Mouse (Mus musculus) layer of hippocampus, adult 8-10 months (tissue): ENCODE measurements at regions not wholly inside any gene's neighbourhood (a gene's known extent, or its start where the extent isn't known, plus 50 kb on each side); places are given as distances from the start of the nearest gene placed in this dataset.

ENCODE experiments used
- DNase-seq, 2 experiments: peaks; one replicate each; pipeline ENCODE4 v3.0.0; 2022; ENCODE audit warnings: low spot score in 2 of 2

DNA sequence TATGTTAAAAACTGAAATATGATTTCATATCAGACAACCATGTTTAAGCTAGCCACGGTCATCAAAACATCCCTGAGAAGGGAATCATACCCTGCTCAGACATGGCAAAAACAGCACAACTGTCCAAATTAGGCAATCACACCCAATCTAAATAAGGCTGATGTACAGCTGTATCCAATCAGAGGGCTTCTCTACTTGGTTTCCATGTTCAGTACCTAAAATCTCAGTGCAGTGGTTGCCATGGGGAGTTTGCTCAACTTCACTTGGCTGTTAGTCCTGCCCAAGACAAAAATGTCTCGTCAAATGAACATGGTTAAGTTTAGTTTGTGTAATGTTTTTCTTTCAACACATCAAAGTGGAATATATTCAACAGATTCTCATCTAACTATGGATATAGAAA is 987.0 kb downstream of the Cdh9 start:
- DNase-seq: no peak

DNA sequence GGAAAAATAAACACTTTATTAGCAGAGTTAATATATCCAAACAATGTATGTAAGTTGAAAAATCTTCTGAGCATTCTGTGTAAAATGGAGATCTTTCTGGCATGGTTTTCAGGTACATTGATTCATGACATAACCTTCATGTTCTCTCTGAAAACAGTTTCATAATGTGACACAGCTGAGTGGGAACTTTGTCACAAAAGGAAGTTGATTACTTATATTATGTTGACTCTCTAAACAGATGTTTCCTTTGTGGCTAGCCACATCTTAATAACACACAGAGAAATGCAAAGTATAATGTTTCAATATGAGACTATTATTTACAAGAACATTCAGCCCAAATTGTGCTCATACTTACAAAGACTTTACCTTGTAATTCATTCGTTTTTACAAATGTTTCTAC is 1002.1 kb downstream of the Cdh9 start:
- DNase-seq: no peak

DNA sequence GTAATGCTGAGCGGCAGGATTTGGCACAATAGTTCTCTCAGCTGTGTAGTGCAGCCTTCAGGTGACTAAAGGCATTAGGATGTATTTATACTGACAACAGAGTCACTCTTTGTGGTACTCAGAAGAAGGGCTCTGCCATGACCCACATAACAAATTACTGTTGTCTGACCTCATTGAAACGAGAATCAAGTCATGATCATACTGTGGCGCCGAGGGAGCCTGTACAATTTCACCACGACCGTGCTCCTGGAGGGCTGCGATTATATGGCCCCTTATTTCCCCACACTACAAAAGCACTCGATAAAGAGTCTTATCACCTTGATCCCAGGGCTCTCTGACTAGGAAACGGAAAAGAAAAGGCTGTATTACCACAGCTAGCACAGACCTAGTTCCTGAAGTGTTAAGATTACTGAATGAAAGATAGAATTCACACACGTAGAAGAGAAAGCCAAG is 1041.7 kb downstream of the Cdh9 start:
- no peak for DNase-seq

DNA sequence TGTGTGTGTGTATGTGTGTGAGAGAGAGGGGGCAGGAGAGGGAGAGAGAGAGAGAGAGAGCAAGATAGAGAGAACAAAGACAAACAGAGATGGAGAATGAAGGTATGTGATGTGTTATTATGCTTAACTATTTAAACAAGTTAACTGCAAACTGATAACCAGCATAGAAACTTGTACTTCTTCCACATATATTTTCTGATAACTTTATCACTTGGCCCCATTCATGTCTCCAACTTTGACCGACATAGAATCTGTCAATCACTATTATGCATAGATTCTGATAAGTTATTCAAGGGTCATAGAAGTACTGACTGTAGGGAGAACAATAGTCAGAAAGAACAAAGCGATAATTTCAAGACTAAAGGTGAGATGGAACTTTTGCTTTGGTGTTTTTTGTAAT is 1039.0 kb upstream of the Cdh10 start:
- no peak for DNase-seq

DNA sequence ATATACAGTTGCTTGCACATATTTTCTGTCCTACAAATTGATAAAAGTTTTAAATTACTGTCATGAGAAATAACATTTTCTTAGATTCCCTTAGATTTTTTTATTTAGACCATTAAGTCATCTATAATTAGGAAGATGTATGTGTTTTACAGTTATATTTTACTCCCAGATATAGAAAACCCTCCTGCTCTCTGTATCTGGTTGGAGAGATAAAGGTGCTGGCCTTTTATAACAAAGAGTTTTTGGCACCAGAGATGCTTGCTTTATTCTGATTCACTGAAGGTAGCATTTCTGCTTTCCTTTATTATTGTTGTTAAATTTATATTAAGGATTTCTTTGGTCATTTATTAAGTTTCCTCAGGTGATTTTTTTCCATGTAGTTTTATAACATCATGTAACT is 1035.4 kb upstream of the Cdh10 start:
- DNase-seq: no peak

DNA sequence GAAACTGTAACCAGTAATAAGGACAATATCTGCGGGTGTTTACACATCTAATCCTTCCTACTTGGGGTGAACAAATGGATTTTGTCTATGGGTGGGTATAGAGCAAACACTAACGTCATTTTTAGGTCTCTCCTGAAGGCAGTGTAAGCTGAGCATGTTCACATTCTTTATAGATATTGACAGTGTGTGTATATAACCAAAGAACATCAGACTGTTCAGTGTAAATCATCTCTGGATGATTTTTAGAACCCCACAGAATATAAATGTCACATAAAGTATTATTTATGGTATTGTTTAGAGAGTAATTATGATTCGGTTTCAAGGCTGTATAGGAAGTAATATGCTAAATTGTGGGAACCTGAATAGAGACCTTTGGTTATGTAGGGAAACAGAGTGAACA is 1021.2 kb upstream of the Cdh10 start:
- DNase-seq: no peak

DNA sequence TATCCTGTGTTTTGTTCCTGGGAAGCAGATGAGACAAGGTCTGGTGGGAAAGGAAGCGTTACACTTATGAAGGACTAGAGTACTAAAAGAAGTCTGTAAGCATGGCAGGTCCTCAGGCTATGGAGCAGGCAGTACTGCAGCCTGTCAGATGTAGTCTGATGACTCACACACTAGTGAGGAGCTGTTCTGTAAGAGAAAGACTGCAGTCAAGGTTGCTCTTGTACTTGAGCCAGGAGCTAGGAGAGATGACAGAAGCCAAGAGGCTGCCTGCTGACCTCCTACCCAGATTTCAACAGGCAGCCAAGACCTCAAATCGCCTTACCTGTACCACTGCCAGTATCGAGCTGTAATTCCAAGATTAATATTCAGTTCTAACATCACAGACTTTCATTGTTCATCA is 1017.3 kb upstream of the Cdh10 start:
- no peak for DNase-seq

DNA sequence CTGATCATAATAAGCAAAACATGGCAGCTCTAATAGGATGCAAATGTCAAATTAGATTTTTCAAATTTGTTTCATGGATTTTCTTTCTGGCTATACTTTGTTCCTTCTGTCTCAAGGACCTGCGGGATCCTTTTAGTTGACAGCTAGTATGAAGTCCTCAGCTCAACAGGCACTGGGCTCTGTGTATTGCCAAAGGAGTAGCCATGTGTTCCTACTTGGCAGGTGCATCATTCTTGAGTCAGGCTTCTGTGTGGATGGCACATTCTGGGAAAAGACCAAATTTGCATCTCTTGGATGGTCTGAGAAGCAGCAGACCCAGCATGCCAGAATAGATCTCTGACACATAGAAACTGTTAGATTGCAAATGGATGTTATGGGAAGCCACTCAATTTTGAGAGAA is 1015.6 kb upstream of the Cdh10 start:
- DNase-seq: no peak

DNA sequence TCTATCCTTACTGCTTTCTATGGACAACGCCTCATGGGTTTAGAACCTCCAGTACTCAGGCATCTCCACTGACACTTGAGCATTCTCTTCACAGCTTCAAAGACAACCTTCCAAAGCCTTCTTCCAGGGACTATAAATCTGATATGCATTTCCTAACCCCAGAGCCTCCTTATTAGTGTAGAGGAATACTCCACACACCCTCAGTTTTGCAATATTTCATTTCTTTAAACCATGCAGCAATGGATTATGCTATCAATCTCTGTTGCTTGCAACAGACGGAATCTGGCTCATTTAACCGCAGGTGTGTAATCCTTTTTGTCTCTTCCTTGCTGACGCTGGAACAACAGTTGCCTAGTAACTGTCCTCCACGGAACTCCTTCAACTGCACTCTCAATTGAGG is 988.4 kb upstream of the Cdh10 start:
- no peak for DNase-seq

DNA sequence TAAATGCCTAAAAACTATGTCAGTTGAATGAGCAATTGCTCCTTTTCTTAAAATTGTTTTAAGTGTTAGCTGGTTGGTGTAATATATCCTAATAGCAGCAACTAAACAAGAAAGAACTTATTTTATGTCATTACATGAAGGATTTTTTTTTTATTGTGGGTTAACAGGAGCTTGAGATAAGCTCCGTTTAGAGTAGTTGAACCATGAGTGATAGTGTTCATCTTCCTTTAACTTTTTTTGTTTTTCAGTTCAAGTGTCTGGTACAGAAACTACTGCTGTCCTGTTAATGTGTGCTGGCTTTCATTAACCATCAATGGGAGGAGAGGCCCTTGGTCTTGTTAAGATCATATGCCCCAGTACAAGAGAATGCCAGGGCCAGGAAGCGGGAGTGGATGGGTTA is 986.8 kb upstream of the Cdh10 start:
- DNase-seq: no peak

DNA sequence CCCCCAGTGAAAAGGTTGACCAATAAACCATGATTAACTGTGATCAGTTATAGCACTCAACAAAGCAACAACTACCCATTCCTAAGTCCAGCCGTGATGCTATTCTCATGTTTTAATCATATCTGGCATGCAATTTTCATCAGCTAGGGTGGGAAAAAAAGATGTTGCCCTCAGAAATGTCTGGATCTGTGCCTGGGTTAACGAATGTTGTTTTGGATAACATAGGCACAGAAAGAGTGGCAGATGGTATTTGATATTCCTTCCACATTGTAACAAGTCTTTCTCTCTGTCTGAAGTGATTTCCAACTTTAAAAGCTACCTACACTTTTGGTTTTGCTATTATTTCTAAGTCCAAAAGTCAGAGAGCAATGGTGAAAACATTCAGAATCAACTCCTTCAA is 938.6 kb upstream of the Cdh10 start:
- DNase-seq: no peak

DNA sequence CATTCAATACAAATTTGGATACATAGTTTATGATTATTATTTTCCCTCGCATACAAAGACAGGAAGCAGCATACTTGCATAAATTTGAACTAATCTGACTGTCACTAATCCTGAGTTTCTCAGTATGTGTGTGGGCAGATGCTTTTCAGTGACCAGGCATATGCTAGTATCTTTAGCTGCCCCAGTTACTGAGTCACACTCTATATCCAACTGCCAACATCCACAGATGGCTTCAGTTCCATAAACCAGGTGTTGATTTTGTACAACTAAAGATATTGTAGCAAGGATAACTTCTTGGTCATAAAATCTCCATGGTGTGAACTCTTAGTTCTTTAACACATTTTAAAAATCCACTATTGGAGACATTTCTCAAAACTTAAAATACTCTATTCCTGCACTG is 929.4 kb upstream of the Cdh10 start:
- DNase-seq: peak; percentile 19 to 21

DNA sequence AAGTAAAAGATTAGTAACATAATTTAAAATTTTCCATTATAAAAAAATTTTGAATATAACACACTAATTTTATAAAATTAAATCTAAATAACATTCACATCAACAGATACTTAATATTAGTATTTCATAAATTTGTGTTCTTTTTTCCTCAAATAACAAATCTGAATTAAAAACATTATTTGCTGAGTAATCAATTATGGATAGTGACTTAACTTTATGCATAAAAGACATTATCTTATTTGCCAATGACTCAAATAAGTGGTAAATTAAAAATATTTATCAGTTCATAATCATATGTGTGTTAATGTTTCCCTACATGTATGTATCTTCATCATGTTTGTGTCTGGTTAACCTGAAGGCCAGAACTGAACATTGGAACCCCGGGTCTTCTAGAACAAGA is 918.7 kb upstream of the Cdh10 start:
- DNase-seq: no peak

DNA sequence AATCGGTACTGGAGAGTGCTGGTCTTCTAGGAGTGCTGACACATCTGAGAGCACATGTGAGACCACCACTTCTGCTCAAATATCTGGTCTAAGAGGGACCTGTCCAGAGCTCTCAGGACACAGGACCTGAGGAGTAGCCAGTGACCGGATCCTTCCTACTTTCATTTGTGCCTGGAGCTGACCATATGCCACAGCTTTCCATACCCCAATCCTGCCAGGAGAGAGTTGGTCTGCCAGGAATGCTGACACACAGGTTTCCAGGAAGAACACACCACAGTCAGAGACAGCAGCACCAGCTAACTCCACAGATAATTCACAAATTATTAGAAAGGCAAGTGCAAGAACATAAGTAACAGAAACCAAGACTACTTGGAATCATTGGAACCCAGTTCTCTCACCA is 906.5 kb upstream of the Cdh10 start:
- DNase-seq: no peak

DNA sequence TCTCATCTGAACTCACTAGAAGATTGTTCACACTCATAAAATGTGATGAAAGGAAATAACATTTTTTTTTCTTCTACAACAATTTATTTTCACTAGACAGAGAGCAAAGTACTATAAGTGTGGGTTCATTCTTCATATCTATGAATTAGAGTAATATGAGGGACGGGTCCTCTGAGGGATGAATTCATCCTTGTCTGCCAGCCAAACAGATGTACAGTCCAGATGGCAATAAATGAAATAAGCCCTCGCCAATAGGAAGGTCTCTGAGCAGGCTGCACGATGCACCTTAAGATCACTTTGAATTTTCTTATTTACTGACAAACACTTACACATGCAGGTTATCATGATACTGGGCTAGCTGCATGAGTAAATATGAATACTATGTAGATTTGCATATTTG is 886.2 kb upstream of the Cdh10 start:
- no peak for DNase-seq

DNA sequence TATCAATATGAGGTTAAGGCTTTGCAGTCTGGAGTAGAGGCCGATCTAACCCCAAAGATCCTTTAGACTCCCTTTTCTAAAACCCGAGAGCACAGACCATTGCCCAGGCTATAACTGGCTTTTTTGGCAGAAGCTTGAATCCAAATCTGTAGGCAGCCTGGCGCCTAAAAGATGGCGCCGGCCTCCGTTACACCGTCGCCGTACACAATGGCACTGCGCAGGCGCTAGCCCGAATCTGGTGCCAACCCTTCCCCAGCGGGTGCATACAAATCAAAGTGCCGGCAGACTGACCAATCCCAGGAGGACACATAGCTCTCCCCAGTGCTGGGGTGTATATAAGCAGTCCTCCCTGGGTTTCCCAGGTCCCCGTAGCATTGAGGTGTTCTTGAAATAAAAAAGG is 884.9 kb upstream of the Cdh10 start:
- no peak for DNase-seq

DNA sequence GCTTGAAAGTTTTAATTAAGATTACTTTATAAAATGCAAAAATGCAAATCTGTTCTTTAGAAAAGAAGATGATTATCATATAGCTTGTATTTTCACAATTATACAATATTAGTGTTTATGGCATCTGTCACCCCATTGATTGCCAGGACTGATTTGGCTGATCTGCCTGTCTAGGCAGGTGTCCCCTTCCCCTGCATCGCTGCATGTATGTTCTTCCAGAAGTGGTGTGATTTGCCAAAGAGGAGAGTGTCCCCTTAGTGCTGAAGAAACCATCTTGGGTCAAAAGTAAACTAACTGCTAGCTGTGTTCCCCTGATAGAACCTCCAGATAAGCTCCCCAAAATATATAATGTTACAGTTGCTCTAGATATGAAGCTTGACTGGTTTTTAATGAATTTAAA is 883.3 kb upstream of the Cdh10 start:
- DNase-seq: no peak

DNA sequence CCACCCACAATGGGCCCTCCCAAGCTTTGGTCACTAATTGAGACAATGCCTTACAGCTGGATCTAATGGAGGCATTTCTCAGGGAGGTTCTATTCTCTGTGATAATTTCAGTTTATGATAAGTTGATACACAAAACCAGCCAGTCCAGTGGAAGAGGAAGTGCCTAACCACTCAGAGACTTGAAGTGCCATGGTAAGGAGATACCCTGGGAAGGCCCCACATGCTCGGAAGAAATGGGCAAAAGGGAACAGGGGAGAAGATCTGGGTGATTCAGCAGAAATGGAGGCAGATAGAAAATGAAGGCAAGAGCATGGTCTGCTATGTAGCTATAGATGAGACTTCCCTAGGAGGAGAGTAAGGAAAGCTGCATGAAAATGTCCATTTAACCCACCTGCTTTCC is 856.0 kb upstream of the Cdh10 start:
- DNase-seq: no peak

DNA sequence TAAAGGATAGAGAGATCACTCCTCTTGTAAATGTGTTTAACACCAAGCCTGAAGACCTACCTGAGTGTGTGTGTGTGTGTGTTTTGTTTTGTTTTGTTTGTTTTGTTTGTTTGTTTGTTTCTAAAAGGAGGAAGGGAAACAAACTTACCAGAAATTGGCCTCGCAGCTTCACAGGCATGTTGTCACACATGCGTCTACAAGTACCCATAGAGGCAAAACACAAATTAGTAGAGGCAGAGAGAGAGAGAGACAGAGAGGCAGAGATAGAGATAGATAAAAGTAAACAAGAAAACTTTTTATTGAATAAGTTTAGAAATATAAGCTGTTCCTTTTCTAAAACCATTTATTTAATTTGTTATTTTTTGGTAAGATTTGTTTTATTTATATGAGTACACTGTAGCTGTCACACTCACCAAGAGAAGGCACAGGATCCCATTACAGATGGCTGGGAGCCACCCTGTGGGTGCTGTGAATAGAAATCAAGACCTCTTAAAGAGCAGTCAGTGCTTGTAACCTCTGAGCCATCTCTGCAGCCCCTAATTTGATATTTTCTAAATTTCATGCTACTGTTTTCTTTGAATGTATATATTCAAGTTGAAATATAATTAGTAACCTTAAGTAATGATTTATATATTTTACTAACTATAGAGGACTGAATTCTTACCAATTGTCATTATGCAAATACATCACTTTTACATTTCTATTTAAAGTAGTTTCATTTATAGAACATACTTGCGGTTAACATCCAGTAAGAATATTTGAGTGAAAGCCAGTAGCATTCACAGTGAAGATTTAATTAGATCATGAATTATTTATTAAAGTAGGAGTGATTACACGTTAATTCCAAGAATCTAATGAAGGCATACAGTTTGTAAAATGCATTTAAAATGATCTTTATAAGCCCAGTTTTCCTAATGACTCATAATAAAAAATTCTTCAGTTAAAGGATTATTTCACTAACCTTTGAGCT is 855.2 kb upstream of the Cdh10 start:
- no peak for DNase-seq

DNA sequence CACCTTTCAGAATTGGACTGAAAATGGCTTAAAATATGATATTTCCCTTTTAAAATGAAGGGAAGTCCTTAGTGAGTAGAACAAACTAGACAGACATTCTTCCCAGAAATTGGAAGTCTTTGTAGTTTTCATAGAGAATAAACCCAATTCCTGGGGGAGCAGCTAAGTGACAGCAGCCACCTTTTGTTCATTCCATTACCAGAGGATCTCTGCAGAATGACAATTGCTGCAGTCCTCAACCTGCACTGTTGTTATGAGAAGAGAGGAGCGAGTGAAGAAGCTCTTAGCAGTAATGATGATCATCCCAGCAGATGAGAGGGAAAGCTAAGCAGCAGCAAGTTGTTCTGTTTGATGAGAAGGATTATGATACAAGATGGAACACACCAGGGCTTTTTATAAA is 831.0 kb upstream of the Cdh10 start:
- no peak for DNase-seq

DNA sequence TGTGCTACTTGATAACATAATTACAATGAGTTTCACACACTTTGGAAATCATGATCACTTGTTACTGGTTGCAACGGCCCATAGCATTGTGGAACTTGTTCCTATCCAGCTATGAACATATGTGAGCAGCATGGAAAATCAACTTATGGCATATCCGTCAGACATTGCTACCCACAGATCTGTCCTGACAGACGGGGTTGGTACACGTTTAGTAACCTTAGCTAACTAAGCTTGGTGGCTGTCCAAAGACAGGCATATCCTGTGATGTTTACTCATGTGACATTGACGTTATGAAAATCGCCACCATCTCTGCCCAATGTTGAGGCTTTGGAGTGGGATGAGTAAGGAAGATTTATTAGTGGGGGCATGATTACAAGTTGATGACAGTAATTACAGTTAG is 786.1 kb upstream of the Cdh10 start:
- DNase-seq: no peak

DNA sequence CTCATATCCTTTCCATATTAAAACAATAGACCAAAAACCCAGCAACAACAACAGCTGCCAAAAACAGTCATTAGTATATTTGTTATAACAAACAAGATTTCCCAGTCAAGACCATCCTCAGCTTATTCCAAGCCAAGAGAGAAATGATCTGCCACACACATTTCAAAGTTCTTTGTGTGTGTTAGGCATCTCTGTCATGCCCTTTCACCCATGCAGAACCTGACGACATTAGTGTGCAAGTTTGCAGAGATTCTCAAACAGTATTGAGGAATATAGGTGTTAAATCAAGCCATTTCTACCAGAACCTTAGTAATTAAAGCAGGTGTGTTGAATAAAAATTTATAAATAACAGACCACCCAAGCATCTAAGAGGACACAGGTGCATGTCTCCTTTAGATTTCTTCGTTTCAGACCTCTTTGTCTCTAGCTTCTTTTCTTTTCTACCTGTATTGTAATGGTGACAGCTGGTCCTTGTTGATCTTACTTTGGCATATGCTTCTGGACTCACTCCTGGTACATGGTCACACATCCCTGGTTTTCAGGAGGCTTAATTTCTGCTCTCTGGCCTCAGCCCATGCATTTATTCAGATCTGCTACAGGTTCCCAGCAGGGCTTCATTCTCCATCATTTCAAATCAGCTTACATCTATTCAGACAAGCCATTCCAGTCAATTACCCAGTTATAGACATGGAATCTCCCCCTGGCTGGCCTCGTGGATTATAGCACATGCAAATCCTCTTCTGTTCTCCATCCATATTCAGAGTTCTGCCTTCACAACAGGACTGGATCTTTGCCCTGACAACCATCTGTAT is 766.3 kb upstream of the Cdh10 start:
- DNase-seq: no peak

DNA sequence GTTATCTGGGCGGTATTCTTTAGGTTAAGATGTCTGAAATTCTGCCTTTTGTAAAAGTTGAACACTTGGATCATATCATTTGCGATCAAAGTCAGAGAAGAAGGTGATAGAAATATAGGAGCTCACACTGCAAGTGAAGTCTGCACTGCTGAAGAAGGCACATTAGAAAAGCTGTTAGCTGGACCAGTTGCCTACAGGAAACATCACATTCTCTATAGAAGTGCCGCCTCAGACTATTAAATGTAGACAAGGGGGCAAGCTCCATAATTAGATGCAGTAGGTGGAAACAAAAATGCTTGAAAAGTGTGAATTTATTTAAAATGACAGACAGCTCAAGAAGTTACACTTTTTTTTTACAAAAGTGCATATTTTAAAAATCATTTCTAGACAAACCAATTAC is 753.2 kb upstream of the Cdh10 start:
- no peak for DNase-seq
